Comparison of ENCODE assay signal across 13 mouse cellular contexts in genomic region chr13:64108381-64108850, GRCm38 (mm10). TPM values are rescaled to one million over a fixed set of nuclear protein-coding genes. Genes with fewer than 3 reads are reported as not detected.
DNase-seq lines count a peak whose midpoint lies in the region; ATAC-seq lines count a peak whose summit lies in the region.
"Had no signal": no experiment of that assay in that cellular context is flagged by ENCODE, and none has a peak within 500 bp of the region (broad histone marks: within the 10 kb centered on the region; RNA-seq: fewer than 3 reads in every experiment).

No protein-coding gene starts in this region.

- H3K36me3 ChIP-seq in hindbrain, embryonic 10.5 days, result no peaks in the 10 kb centered on the region
- H3K36me3 ChIP-seq in midbrain, embryonic 15.5 days (replicated peaks), result no peaks in the 10 kb centered on the region

- peaks cover 36% of the 10 kb centered on the region for H3K4me1 ChIP-seq in hindbrain, embryonic 10.5 days (replicated peaks)
- H3K4me1 ChIP-seq in midbrain, embryonic 15.5 days, result no peaks in the 10 kb centered on the region

- no peak overlapping the region for H3K9ac ChIP-seq in midbrain, embryonic 15.5 days

- no peak overlapping the region; the same call in 1 of the 2 replicates for H3K4me3 ChIP-seq in hindbrain, embryonic 10.5 days
- H3K4me3 ChIP-seq in midbrain, embryonic 15.5 days, result no peak overlapping the region

- WGBS in hindbrain, embryonic 10.5 days, result 24% methylated on average over 5 of the region's 5 CpGs
- 27% methylated on average over 5 of the region's 5 CpGs for WGBS in midbrain, embryonic 15.5 days

- peak; percentile 42; the same call in 1 of the 2 replicates for ATAC-seq in midbrain, embryonic 15.5 days (replicated peaks)
- ATAC-seq: activated CD4-positive, CD25-positive, alpha-beta regulatory T cell, adult 4 months; forebrain, embryonic 16.5 days had no signal

- H3K4me2 ChIP-seq in midbrain, embryonic 15.5 days, result no peak overlapping the region

- H3K9me3 ChIP-seq in hindbrain, embryonic 10.5 days, result no peaks in the 10 kb centered on the region
- no peaks in the 10 kb centered on the region for H3K9me3 ChIP-seq in midbrain, embryonic 15.5 days

- H3K27ac ChIP-seq in hindbrain, embryonic 10.5 days, result peak overlapping the region; percentile 76
- no peak overlapping the region for H3K27ac ChIP-seq in midbrain, embryonic 15.5 days
- H3K27ac ChIP-seq: macrophage had no signal

- H3K27me3 ChIP-seq in hindbrain, embryonic 10.5 days (ENCODE audit: insufficient read depth, poor library complexity, severe bottlenecking), result peaks cover 33% of the 10 kb centered on the region
- H3K27me3 ChIP-seq in midbrain, embryonic 15.5 days (replicated peaks), result no peaks in the 10 kb centered on the region

- peak; percentile 32 for DNase-seq in kidney, postnatal 10 days
- no peak for DNase-seq in kidney, postnatal 36 days
- peak; percentile 19 to 39 for DNase-seq in cerebellum, postnatal 25 days
- peak; percentile 38 for DNase-seq in hindbrain, embryonic 10.5 days (ENCODE audit: low spot score)
- DNase-seq in B cell, adult 2 months, result no peak
- DNase-seq in layer of hippocampus, postnatal 14 days (ENCODE audit: low spot score in 2 of 2), result no peak
- DNase-seq: kidney, adult 11 months had no signal

RNA-seq across cellular contexts. Expression of gene Hsd17b3, which starts 19.4 kb away (rescaled TPM):
- not detected in 2 replicates for polyA plus RNA-seq in hindbrain, embryonic 10.5 days (2016; fragmentation: Nextera tagmentation; extraction: Ambion mirVana)
- not detected in 2 replicates for polyA plus RNA-seq in midbrain, embryonic 15.5 days (2015; fragmentation: Nextera tagmentation; extraction: Ambion mirVana)
- total RNA-seq in layer of hippocampus, postnatal 14 days (2021), result not detected
- total RNA-seq: heart, adult 18-20 months; left cerebral cortex, adult 18-20 months had no signal
- polyA plus RNA-seq: activated CD4-positive, CD25-positive, alpha-beta regulatory T cell, adult 4 months; forebrain, embryonic 16.5 days; macrophage had no signal

RNA-seq across cellular contexts. Expression of gene Slc35d2, which starts 20.8 kb away (rescaled TPM):
- 5.5 and 6.9 TPM in 2 replicates for polyA plus RNA-seq in hindbrain, embryonic 10.5 days (2016; fragmentation: Nextera tagmentation; extraction: Ambion mirVana)
- polyA plus RNA-seq in midbrain, embryonic 15.5 days (2015; fragmentation: Nextera tagmentation; extraction: Ambion mirVana), result 0.82 and 1.1 TPM in 2 replicates
- under 1 TPM; 0.74 to 0.85 TPM for total RNA-seq in layer of hippocampus, postnatal 14 days (2021)

RNA-seq across cellular contexts. Expression of gene Zfp367, which starts 44.6 kb away (rescaled TPM):
- polyA plus RNA-seq in hindbrain, embryonic 10.5 days (2016; fragmentation: Nextera tagmentation; extraction: Ambion mirVana), result 12.5 and 17.1 TPM in 2 replicates
- polyA plus RNA-seq in midbrain, embryonic 15.5 days (2015; fragmentation: Nextera tagmentation; extraction: Ambion mirVana), result 4.2 and 4.9 TPM in 2 replicates
- total RNA-seq in layer of hippocampus, postnatal 14 days (2021), result 10 to 100 TPM in 1 of 2 experiments, 1 to 10 TPM in 1; 9.7 to 10.2 TPM

RNA-seq across cellular contexts. Expression of gene Habp4, which starts 53.2 kb away (rescaled TPM):
- 20.2 and 24.2 TPM in 2 replicates for polyA plus RNA-seq in hindbrain, embryonic 10.5 days (2016; fragmentation: Nextera tagmentation; extraction: Ambion mirVana)
- 39.0 and 41.4 TPM in 2 replicates for polyA plus RNA-seq in midbrain, embryonic 15.5 days (2015; fragmentation: Nextera tagmentation; extraction: Ambion mirVana)
- 100 to 1,000 TPM; 141 to 146 TPM for total RNA-seq in layer of hippocampus, postnatal 14 days (2021)

Comparison
In these comparisons a context has a peak if more than half of its experiments do, and no peak if none do; other contexts are left out.
1. DNase-seq: peak in kidney, postnatal 10 days (single experiment), cerebellum, postnatal 25 days (2 of 2) and hindbrain, embryonic 10.5 days (single experiment); none in kidney, postnatal 36 days (0 of 2), B cell, adult 2 months (0 of 2) and layer of hippocampus, postnatal 14 days (0 of 2).